Mouse (Mus musculus) heart, postnatal 0 days (tissue): ENCODE results near the gene Gal3st2b. TPM values are rescaled to one million over a fixed set of nuclear protein-coding genes. Genes with fewer than 3 reads are reported as not detected.
A peak's percentile ranks its signal among the peaks of the same experiment; 100 is the strongest.
"Not testable (repeated sequence)": the region's sequence is repeated elsewhere in the genome, so short reads cannot be mapped to it uniquely, and the experiment has no call there.

Experiments used
- ATAC-seq: fragments of 200-750 bp; cut with Nextera tagmentation; 2 replicates; pipeline ENCODE4 v1.8.0; 2017; ENCODE audit warnings: low read depth, moderate number of reproducible peaks, moderate library complexity; ENCODE audit not compliant: insufficient read depth
- DNase-seq: peaks from one replicate; pipeline ENCODE4 v3.0.0-alpha.2; 2016; ENCODE audit warnings: low spot score
- H3K27ac ChIP-seq: fragments of 300-500 bp; sonication (generic); 2 replicates; pipeline ENCODE4 v1.5.1; 2014; ENCODE audit warnings: low read depth, mild to moderate bottlenecking
- H3K27me3 ChIP-seq: fragments of 300-500 bp; sonication (generic); 2 replicates; pipeline ENCODE4 v1.6.1; 2014; ENCODE audit warnings: low read length, mixed read lengths; ENCODE audit not compliant: control insufficient read depth, insufficient read depth
- H3K36me3 ChIP-seq: fragments of 300-500 bp; sonication (generic); replicated peaks from 2 replicates; pipeline ENCODE4 v1.6.1; 2014; ENCODE audit warnings: low read length, mixed read lengths; ENCODE audit not compliant: control insufficient read depth, insufficient read depth
- H3K4me1 ChIP-seq: fragments of 300-500 bp; sonication (generic); 2 replicates; pipeline ENCODE4 v1.6.1; 2014; ENCODE audit warnings: antibody characterized with exemption; ENCODE audit not compliant: control insufficient read depth, insufficient read depth
- H3K4me2 ChIP-seq: fragments of 300-500 bp; sonication (generic); 2 replicates; pipeline ENCODE4 v1.6.1; 2014; ENCODE audit warnings: low read depth, mild to moderate bottlenecking, low read length, moderate library complexity
- H3K4me3 ChIP-seq: fragments of 300-500 bp; sonication (generic); 2 replicates; pipeline ENCODE4 v1.5.1; 2014; ENCODE audit warnings: low read depth, low read length
- H3K9ac ChIP-seq: fragments of 300-500 bp; sonication (generic); replicated peaks from 2 replicates; pipeline ENCODE4 v1.6.1; 2014; ENCODE audit warnings: low read depth, low read length, mixed read lengths
- H3K9me3 ChIP-seq: fragments of 300-500 bp; sonication (generic); replicated peaks from 2 replicates; pipeline ENCODE4 v1.6.1; 2016; ENCODE audit warnings: low read length; ENCODE audit not compliant: control insufficient read depth
- WGBS: fragments of 180-500 bp; shearing (Covaris S2); extraction: QIAGEN DNeasy Blood & Tissue Kit; methylation state at CpG from one replicate; pipeline ENCODE4 v1.1.7; 2014; 5-methylcytosine and 5-hydroxymethylcytosine counted together
- polyA plus RNA-seq: library from polyadenylated mRNA; unstranded; fragments of >200 nt; fragmentation: Nextera tagmentation; extraction: Ambion mirVana; gene quantifications from 2 replicates; pipeline ENCODE4 v1.2.1, GENCODE M21; 2015
- total RNA-seq: library from RNA; depleted of rRNA; stranded (reverse); fragments of >200 nt; gene quantifications from 2 replicates; pipeline ENCODE4 v1.2.3, GENCODE M21; 2014; ENCODE audit warnings: low replicate concordance

The Gal3st2b gene
- total and polyA plus RNA-seq, 2 experiments from 2014 or later = 0.12 TPM; not detected in 1

GRCm38 (mm10) chr1:93938415-93938814 lies 20.3 kb downstream of the Gal3st2b start:
- not testable (repeated sequence) for H3K9ac ChIP-seq, H3K27ac ChIP-seq, DNase-seq, H3K4me3 ChIP-seq, ATAC-seq, H3K27me3 ChIP-seq, H3K9me3 ChIP-seq, H3K4me2 ChIP-seq, H3K4me1 ChIP-seq, H3K36me3 ChIP-seq
- WGBS = 89% methylated on average over 7 of the region's 7 CpGs

GRCm38 (mm10) chr1:93949087-93949486 lies 31.0 kb downstream of the Gal3st2b start:
- not testable (repeated sequence) for H3K36me3 ChIP-seq, H3K9ac ChIP-seq, DNase-seq, H3K9me3 ChIP-seq, H3K27me3 ChIP-seq, H3K27ac ChIP-seq, H3K4me2 ChIP-seq, H3K4me3 ChIP-seq, H3K4me1 ChIP-seq
- ATAC-seq = peak; percentile 75
- no CpG with 5 or more reads among the region's 11 CpGs for WGBS

- H3K4me3 ChIP-seq, H3K9me3 ChIP-seq, H3K27ac ChIP-seq, H3K36me3 ChIP-seq, H3K4me1 ChIP-seq, DNase-seq, H3K9ac ChIP-seq, H3K27me3 ChIP-seq, H3K4me2 ChIP-seq: not testable (repeated sequence)
- no CpG with 5 or more reads among the region's 1 CpGs for WGBS
- peak; percentile 47; the same call in 1 of the 2 replicates for ATAC-seq
Observed at GRCm38 (mm10) chr1:93966489-93966888, 48.4 kb downstream of the Gal3st2b start.

- not testable (repeated sequence) for H3K9ac ChIP-seq, DNase-seq, H3K4me1 ChIP-seq, H3K27ac ChIP-seq, H3K27me3 ChIP-seq, H3K4me3 ChIP-seq, H3K36me3 ChIP-seq, H3K9me3 ChIP-seq, ATAC-seq, H3K4me2 ChIP-seq
- WGBS = 18% methylated on average over 3 of the region's 5 CpGs
Observed at GRCm38 (mm10) chr1:93970380-93970779, 52.3 kb downstream of the Gal3st2b start.

- no CpG with 5 or more reads among the region's 4 CpGs for WGBS
Observed at GRCm38 (mm10) chr1:93970797-93971196, 52.7 kb downstream of the Gal3st2b start.

GRCm38 (mm10) chr1:93975764-93976163 lies 57.7 kb downstream of the Gal3st2b start:
- not testable (repeated sequence) for H3K4me3 ChIP-seq, H3K36me3 ChIP-seq, H3K9ac ChIP-seq, H3K27me3 ChIP-seq, H3K4me1 ChIP-seq, H3K4me2 ChIP-seq, H3K9me3 ChIP-seq, DNase-seq, H3K27ac ChIP-seq
- peak; percentile 85 for ATAC-seq
- WGBS = 0% methylated on average over 1 of the region's 4 CpGs

More at GRCm38 (mm10) chr1:93970797-93971196, 52.7 kb downstream of the Gal3st2b start:
- not testable (repeated sequence) for H3K4me2 ChIP-seq, ATAC-seq, H3K27ac ChIP-seq, H3K4me1 ChIP-seq, DNase-seq, H3K27me3 ChIP-seq, H3K9me3 ChIP-seq, H3K9ac ChIP-seq, H3K4me3 ChIP-seq, H3K36me3 ChIP-seq

GRCm38 (mm10) chr1:93978287-93978686 lies 60.2 kb downstream of the Gal3st2b start:
- not testable (repeated sequence) for H3K4me3 ChIP-seq, H3K9ac ChIP-seq, H3K36me3 ChIP-seq, ATAC-seq, H3K4me1 ChIP-seq, H3K4me2 ChIP-seq, H3K9me3 ChIP-seq, DNase-seq, H3K27me3 ChIP-seq, H3K27ac ChIP-seq
- WGBS = no CpG with 5 or more reads among the region's 7 CpGs

GRCm38 (mm10) chr1:93980932-93981331 lies 62.8 kb downstream of the Gal3st2b start:
- ATAC-seq = peak; percentile 49; the same call in 1 of the 2 replicates
- not testable (repeated sequence) for DNase-seq, H3K9me3 ChIP-seq, H3K36me3 ChIP-seq, H3K4me2 ChIP-seq, H3K9ac ChIP-seq, H3K27me3 ChIP-seq, H3K4me1 ChIP-seq, H3K4me3 ChIP-seq, H3K27ac ChIP-seq
- WGBS = no CpG with 5 or more reads among the region's 2 CpGs
